Mouse (Mus musculus) right cerebral cortex, postnatal 25 days (tissue): Measurements from ENCODE around the gene Avpr2.
A peak's percentile ranks its signal among the peaks of the same experiment; 100 is the strongest.

Experiments
- DNase-seq: peaks from one replicate; pipeline ENCODE4 v3.0.0; 2022

Gene Avpr2

GRCm38 (mm10) chrX:73891551-73892152, at the start of gene Avpr2:
Avpr2 (plus strand) TSS chrX:73892102.
- no peak for DNase-seq

- DNase-seq = no peak
Observed at GRCm38 (mm10) chrX:73854326-73855086, 37.4 kb upstream of the Avpr2 start.

- no peak for DNase-seq
Observed at GRCm38 (mm10) chrX:73855087-73855408, 36.9 kb upstream of the Avpr2 start.

GRCm38 (mm10) chrX:73864692-73865091, 27.2 kb upstream of the Avpr2 start:
- no peak for DNase-seq

GRCm38 (mm10) chrX:73867256-73867655, 24.6 kb upstream of the Avpr2 start:
- DNase-seq = peak; percentile 18

GRCm38 (mm10) chrX:73867852-73868251, 24.1 kb upstream of the Avpr2 start:
- DNase-seq = no peak

- DNase-seq = no peak
Observed at GRCm38 (mm10) chrX:73869334-73869733, 22.6 kb upstream of the Avpr2 start.

- no peak for DNase-seq
Observed at GRCm38 (mm10) chrX:73871474-73871873, 20.4 kb upstream of the Avpr2 start.

- DNase-seq = no peak
Observed at GRCm38 (mm10) chrX:73871956-73872355, 19.9 kb upstream of the Avpr2 start.

GRCm38 (mm10) chrX:73875881-73876280, 16.0 kb upstream of the Avpr2 start:
- DNase-seq = no peak

- DNase-seq = no peak
Observed at GRCm38 (mm10) chrX:73877014-73877413, 14.9 kb upstream of the Avpr2 start.

- DNase-seq = no peak
Observed at GRCm38 (mm10) chrX:73880194-73881035, 11.5 kb upstream of the Avpr2 start.

- no peak for DNase-seq
Observed at GRCm38 (mm10) chrX:73881036-73881427, 10.9 kb upstream of the Avpr2 start.

GRCm38 (mm10) chrX:73881463-73881862, 10.4 kb upstream of the Avpr2 start:
- no peak for DNase-seq

GRCm38 (mm10) chrX:73892833-73893232, 931 bp downstream of the Avpr2 start:
- no peak for DNase-seq

- DNase-seq = no peak
Observed at GRCm38 (mm10) chrX:73895719-73896118, 3.8 kb downstream of the Avpr2 start, which contains the start of gene L1cam. L1cam (minus strand) TSS chrX:73896105.

GRCm38 (mm10) chrX:73897959-73898358, 6.1 kb downstream of the Avpr2 start:
- no peak for DNase-seq

GRCm38 (mm10) chrX:73910049-73910448, 18.1 kb downstream of the Avpr2 start:
- no peak for DNase-seq

GRCm38 (mm10) chrX:73910451-73910850, 18.5 kb downstream of the Avpr2 start:
- DNase-seq = no peak

- no peak for DNase-seq
Observed at GRCm38 (mm10) chrX:73911156-73911555, 19.3 kb downstream of the Avpr2 start.

GRCm38 (mm10) chrX:73911588-73911987, 19.7 kb downstream of the Avpr2 start:
- no peak for DNase-seq

- peak; percentile 85 for DNase-seq
Observed at GRCm38 (mm10) chrX:73914827-73915703, 23.2 kb downstream of the Avpr2 start.

GRCm38 (mm10) chrX:73916945-73917344, 25.0 kb downstream of the Avpr2 start:
- no peak for DNase-seq
